Mouse (Mus musculus) NIH3T3 (cell line): Measurements from ENCODE around the gene Zwint.
A peak's percentile ranks its signal among the peaks of the same experiment; 100 is the strongest.

Experiments used
- DNase-seq: peaks from one replicate; pipeline ENCODE4 v3.0.0-alpha.2; 2012; ENCODE audit warnings: low read depth

The Zwint gene

DNA sequence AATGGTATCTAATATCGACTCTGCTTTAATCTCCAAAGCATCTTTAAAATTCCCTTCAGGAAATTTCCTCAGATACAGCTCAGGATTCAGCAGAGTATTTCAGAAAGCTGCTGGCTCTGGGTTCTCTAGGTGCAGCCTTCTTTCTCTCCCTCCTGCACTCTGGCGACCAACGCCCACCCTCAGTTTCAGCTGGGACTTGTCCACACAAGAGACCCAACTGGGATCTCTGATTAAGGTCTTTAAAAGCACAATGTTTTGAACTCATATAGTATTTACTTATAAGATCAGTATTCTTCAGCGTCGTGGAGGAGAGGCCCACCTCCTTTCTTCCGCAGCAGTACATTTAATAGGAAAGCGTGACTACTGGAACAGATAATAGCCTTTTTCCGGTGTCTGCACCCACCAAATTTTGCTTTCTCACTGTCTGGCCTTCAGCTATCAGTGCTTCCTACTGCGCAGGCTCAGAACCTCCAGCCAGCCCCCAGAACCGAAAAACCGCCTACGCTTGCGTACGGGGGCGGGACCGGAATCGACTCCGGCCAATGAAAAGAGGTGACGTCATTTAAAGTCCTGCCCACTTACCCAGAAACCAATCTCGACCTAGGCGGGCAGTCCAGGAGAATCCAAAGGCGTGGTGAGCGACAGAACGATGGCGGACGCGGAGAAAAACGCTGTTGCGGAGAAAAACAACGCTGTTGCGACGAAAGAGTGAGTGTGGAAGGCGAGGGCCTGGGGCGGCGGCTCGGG lies at the start of gene Zwint:
Zwint (plus strand) TSS at position 576 of the 747 bp plus-strand sequence.
- peak; percentile 99 for DNase-seq

GRCm38 (mm10) chr10:72613125-72613915 lies 41.3 kb upstream of the Zwint start:
- DNase-seq: peak; percentile 17

- DNase-seq: no peak
Measured at GRCm38 (mm10) chr10:72616153-72616552, 38.5 kb upstream of the Zwint start.

- peak; percentile 33 for DNase-seq
Measured at GRCm38 (mm10) chr10:72620527-72620926, 34.1 kb upstream of the Zwint start.

DNA sequence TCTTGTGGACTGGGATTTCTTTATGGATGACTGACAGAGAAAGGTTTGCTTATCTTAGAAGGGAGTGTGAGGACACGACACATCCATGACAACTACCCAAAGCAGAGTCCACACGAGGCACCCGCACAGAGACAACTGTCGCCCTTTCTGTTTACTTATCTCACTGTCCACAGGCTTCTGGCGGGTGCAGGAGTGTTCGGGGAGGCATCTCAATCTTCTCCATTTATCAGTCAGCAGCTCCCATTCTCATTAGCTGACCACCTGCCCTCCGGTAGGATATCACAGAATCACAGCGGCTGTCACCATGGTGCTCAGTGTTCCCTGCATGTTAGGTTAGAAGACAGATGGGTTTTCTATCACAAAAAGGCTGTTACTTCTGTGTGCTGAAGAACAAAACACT lies 31.1 kb upstream of the Zwint start:
- DNase-seq: no peak

DNA sequence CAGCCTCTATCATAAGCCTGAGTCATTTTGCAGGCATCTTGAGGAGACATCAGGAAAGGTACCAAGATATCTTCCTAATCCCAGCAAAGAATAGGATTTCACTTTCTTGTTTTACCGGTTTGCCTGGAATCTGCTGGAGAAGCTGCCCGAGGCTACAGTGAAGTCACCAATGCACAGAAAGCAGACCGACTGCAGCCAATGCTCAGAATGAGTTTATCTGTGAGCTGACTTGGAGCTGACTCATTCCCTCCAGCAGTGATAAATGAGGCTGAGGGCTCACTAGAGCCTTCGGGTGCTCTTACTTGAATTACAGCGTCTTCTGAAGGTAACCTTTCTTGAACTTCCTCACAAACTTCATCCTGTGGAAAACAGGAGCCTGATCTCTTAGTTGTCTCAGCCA lies 20.5 kb upstream of the Zwint start:
- peak; percentile 82 for DNase-seq

- DNase-seq: peak; percentile 32
Measured at GRCm38 (mm10) chr10:72650867-72651266, 3.8 kb upstream of the Zwint start.

- DNase-seq: peak; percentile 52
Measured at GRCm38 (mm10) chr10:72653797-72654196, 848 bp upstream of the Zwint start.

GRCm38 (mm10) chr10:72655017-72655509 lies 418 bp downstream of the Zwint start:
- DNase-seq: peak; percentile 73

GRCm38 (mm10) chr10:72659198-72659597 lies 4.6 kb downstream of the Zwint start:
- no peak for DNase-seq

GRCm38 (mm10) chr10:72660350-72660749 lies 5.7 kb downstream of the Zwint start:
- no peak for DNase-seq

DNA sequence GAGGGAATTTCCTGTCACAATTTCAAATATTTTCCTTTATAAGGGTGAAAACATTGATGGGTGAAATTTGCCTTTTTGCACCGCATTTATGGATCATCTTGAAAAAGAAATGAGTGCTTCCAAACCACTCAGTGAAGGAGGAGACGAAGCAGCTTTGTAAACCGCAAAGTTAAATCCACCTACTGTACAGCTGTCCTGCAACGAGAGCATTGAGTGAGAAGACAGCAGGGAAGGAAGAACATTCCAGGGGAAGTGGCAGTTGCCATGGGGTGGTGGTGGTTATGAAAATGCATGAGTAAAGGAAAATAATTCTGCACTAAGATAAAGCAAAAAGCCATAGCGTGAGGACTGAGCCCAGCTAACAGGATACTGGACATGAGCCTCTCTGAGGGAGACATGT lies 13.2 kb downstream of the Zwint start:
- no peak for DNase-seq

DNA sequence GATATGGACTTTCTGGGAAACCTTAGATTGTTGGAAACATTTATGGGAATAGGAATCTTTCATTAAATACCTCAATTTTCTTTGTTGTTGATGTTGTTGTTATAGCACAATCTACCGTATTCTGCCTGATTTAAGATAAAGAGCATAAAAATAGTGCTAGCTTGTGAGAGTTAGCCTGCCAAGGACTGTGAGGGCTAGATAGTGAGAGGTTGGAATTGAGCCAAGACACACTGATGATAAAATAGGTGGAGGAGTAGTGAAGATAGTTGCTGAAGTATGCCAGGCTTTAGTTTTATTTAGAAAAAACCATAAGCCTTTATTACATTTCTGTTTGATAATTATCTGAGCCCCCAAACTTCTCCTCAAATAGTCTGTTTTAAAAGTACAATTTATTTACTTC lies 14.4 kb downstream of the Zwint start:
- no peak for DNase-seq

GRCm38 (mm10) chr10:72675971-72676370 lies 21.3 kb downstream of the Zwint start:
- no peak for DNase-seq

DNA sequence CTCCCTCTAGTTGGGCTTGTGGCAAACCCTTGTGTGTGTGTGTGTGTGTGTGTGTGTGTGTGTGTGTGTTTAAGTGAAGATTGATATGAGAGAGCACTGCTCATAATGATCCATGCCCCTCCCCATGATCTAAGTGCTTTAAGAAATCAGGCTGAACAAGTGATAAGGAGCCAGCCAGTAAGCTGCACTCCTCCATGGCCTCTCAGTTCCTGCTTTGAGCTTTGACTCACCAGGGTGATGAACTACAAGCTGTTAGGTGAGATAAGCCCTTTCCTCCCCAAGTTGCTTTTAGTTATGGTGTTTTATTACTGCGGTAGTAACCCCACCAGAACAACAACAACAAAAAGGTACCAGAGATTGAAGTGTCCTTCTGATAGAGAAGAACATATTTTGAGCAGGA lies 21.9 kb downstream of the Zwint start:
- DNase-seq: no peak

- peak; percentile 44 for DNase-seq
Measured at GRCm38 (mm10) chr10:72679086-72679485, 24.4 kb downstream of the Zwint start.

- DNase-seq: no peak
Measured at GRCm38 (mm10) chr10:72701092-72701491, 46.4 kb downstream of the Zwint start.

DNA sequence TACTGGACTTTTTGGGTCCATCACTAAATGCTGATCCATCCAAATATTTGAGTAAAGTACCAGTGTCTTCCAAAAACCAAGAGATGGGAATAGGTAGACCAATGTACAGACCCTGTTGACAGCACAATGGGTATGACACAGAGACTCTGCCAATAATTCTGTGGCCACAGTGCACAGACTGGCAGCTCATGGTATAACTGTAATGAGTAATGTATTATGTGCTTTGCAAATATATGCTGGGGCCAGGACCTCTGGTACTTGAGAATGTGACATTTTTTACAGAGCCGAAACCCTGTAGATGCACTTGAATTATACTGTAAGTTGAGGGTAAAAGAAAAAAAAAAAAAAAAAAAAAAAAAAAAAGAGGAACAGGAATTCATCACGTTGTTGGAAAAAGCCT lies 59.1 kb downstream of the Zwint start:
- no peak for DNase-seq
